Mouse (Mus musculus): ENCODE measurements at regions not wholly inside any gene's neighbourhood (a gene's known extent, or its start where the extent isn't known, plus 50 kb on each side); places are given as distances from the start of the nearest gene placed in this dataset.

DNA sequence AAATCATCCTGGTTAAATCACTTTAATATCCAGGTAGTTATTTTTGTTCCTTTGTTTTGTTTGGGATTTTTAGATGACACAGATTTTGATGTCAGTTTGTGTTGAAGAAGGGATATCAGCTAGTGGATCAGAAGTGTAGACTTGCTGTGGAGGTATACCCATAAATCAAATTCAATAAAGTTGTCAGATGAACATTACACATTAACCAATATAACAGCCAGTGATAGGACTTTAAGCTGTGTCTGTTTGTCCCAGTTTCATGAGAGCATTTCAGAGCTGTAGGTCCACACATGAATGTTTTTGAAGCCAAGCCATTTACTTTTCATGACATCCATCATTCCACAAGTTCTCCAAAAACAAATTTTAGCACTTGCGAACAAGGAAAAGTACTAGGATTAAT, 1037.7 kb upstream of the Cited2 start:
- Histone ChIP-seq H3K36me3 (ENCODE audit: control insufficient read depth, insufficient read depth, low read length) (no peaks in the 10 kb centered on the region), H3K27me3 (ENCODE audit: control insufficient read depth, insufficient read depth, low read length) (no peaks in the 10 kb centered on the region), H3K4me3 (no peak overlapping the region), H3K4me1 (ENCODE audit: control insufficient read depth, insufficient read depth, low read length) (no peaks in the 10 kb centered on the region), H3K79me2 (replicated peaks; ENCODE audit: control insufficient read depth, insufficient read depth, low read length) (no peaks in the 10 kb centered on the region), H3K9ac (ENCODE audit: low read depth, low read length) (no peak overlapping the region), H3K27ac (no peak overlapping the region)
- intact Hi-C loops (cut with DNase I) = no loop called here
- DNase-seq = no peak
- TF ChIP-seq EP300 (IDR thresholded peaks at IDR 0.05; ENCODE audit: insufficient read depth, low read depth, low read length) = no peak
- TF ChIP-seq POLR2A (IDR thresholded peaks at IDR 0.05; ENCODE audit: insufficient read depth, low read depth, low read length) = no peak
- no peak for TF ChIP-seq CTCF (IDR thresholded peaks at IDR 0.05)
- 85% methylated on average over 1 of the region's 1 CpGs for WGBS

DNA sequence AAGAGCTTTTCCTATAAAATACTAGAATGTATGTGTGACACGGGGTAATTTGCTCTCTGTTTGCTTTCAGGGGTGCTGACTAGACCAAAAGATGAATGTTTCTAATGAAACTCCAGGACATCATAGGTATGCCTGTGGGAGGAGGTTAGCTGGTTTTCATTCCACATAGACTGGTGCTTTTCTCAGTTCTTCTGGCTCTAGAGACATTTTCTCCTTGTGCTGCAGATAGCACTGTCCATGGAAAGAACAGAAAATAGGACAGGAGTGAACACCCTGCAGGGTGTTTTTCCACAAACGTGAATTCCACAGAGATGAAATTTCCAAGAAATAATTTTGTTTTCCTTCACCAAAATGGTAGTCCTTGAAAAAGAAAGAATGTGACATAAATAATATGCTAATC, 1016.0 kb upstream of the Cited2 start:
- no peak for DNase-seq
- no peak for TF ChIP-seq CTCF (IDR thresholded peaks at IDR 0.05)
- TF ChIP-seq POLR2A (IDR thresholded peaks at IDR 0.05; ENCODE audit: insufficient read depth, low read depth, low read length) = no peak
- TF ChIP-seq EP300 (IDR thresholded peaks at IDR 0.05; ENCODE audit: insufficient read depth, low read depth, low read length) = no peak
- H3K4me3 ChIP-seq = no peak overlapping the region
- no peaks in the 10 kb centered on the region for H3K4me1 ChIP-seq (ENCODE audit: control insufficient read depth, insufficient read depth, low read length)
- no peaks in the 10 kb centered on the region for H3K79me2 ChIP-seq (replicated peaks; ENCODE audit: control insufficient read depth, insufficient read depth, low read length)
- H3K27ac ChIP-seq = no peak overlapping the region
- no peaks in the 10 kb centered on the region for H3K27me3 ChIP-seq (ENCODE audit: control insufficient read depth, insufficient read depth, low read length)
- H3K36me3 ChIP-seq (ENCODE audit: control insufficient read depth, insufficient read depth, low read length) = no peaks in the 10 kb centered on the region
- intact Hi-C loops (cut with DNase I) = no loop called here
- no peak overlapping the region for H3K9ac ChIP-seq (ENCODE audit: low read depth, low read length)
- WGBS = 74% methylated on average over 2 of the region's 2 CpGs

DNA sequence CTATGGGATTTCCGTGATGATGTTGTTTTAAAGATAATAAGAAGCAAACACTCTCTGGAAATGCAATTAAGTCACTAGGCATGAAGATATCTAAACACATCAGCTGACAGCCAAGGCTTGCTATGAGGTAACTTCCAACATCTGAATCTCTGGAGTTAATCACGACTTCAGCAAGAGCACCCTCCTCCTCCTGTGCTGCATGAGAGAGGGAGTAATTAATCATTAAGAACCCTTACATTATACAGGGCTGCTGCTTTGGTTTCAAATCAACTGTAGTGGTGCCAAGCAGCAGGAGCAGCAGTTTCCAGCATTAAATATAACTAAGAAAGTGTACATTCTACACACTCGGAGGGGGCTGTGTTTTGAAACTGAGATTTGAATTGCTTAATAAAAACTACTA, 1009.9 kb upstream of the Cited2 start:
- H3K27ac ChIP-seq = no peak overlapping the region
- intact Hi-C loops (cut with DNase I) = no loop called here
- no peaks in the 10 kb centered on the region for H3K4me1 ChIP-seq (ENCODE audit: control insufficient read depth, insufficient read depth, low read length)
- WGBS = 48% methylated on average over 3 of the region's 3 CpGs
- TF ChIP-seq CTCF (IDR thresholded peaks at IDR 0.05) = no peak
- H3K36me3 ChIP-seq (ENCODE audit: control insufficient read depth, insufficient read depth, low read length) = no peaks in the 10 kb centered on the region
- no peak for DNase-seq
- H3K79me2 ChIP-seq (replicated peaks; ENCODE audit: control insufficient read depth, insufficient read depth, low read length) = no peaks in the 10 kb centered on the region
- no peak overlapping the region for H3K9ac ChIP-seq (ENCODE audit: low read depth, low read length)
- no peaks in the 10 kb centered on the region for H3K27me3 ChIP-seq (ENCODE audit: control insufficient read depth, insufficient read depth, low read length)
- H3K4me3 ChIP-seq = no peak overlapping the region

DNA sequence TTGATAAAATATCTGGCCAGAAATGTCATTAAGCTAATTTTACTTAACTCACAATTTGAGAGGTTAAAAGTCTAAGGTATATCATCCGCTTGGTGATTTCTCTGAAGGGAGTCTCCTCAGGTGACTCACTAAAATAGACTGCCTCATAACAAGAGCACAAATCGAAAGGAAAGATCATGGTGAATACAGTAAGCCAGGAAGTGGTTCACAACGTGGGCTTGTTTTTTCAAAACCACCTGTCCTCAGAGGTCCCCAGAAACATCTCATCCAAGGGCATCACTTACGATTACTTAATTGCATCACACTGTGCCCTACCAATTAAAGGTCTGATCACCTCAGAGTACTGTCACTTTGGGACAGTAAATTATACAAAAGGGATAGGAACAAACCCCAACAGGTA, 1009.0 kb upstream of the Cited2 start:
- H3K27ac ChIP-seq = no peak overlapping the region
- WGBS = 71% methylated on average over 4 of the region's 4 CpGs
- TF ChIP-seq CTCF (IDR thresholded peaks at IDR 0.05) (no peak), EP300 (IDR thresholded peaks at IDR 0.05; ENCODE audit: insufficient read depth, low read depth, low read length) (no peak), POLR2A (IDR thresholded peaks at IDR 0.05; ENCODE audit: insufficient read depth, low read depth, low read length) (no peak)

DNA sequence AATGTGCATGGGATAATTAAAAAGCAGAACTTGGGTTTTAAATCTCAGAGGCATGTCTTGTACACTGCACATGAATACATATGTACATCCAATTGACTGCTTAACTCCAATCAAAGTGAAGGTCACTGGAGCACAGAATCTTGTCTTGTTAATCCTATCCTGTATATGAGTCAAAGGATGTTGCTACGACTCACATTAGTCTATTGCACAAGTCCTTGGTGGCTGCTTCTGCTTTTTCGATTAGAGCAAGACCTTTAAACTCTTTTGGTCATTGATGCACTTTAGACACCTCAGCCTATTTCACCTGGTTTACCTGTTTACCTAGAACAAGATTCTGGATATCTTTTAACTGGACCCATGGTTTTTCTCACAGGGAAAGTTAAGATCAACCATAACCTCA, 1008.5 kb upstream of the Cited2 start:
- 85% methylated on average over 2 of the region's 2 CpGs for WGBS
- H3K9ac ChIP-seq (ENCODE audit: low read depth, low read length) = no peak overlapping the region
- intact Hi-C loops (cut with DNase I) = no loop called here
- no peak overlapping the region for H3K27ac ChIP-seq
- H3K4me1 ChIP-seq (ENCODE audit: control insufficient read depth, insufficient read depth, low read length) = no peaks in the 10 kb centered on the region
- no peak overlapping the region for H3K4me3 ChIP-seq
- DNase-seq = no peak
- H3K27me3 ChIP-seq (ENCODE audit: control insufficient read depth, insufficient read depth, low read length) = no peaks in the 10 kb centered on the region
- no peaks in the 10 kb centered on the region for H3K79me2 ChIP-seq (replicated peaks; ENCODE audit: control insufficient read depth, insufficient read depth, low read length)
- no peak for TF ChIP-seq EP300 (IDR thresholded peaks at IDR 0.05; ENCODE audit: insufficient read depth, low read depth, low read length)
- TF ChIP-seq POLR2A (IDR thresholded peaks at IDR 0.05; ENCODE audit: insufficient read depth, low read depth, low read length) = no peak
- no peak for TF ChIP-seq CTCF (IDR thresholded peaks at IDR 0.05)
- no peaks in the 10 kb centered on the region for H3K36me3 ChIP-seq (ENCODE audit: control insufficient read depth, insufficient read depth, low read length)

More for the DNA sequence above, 1009.0 kb upstream of the Cited2 start:
- no peak overlapping the region for H3K9ac ChIP-seq (ENCODE audit: low read depth, low read length)
- H3K4me3 ChIP-seq = no peak overlapping the region
- no peaks in the 10 kb centered on the region for H3K27me3 ChIP-seq (ENCODE audit: control insufficient read depth, insufficient read depth, low read length)
- H3K79me2 ChIP-seq (replicated peaks; ENCODE audit: control insufficient read depth, insufficient read depth, low read length) = no peaks in the 10 kb centered on the region
- no peak for DNase-seq
- intact Hi-C loops (cut with DNase I) = no loop called here
- no peaks in the 10 kb centered on the region for H3K4me1 ChIP-seq (ENCODE audit: control insufficient read depth, insufficient read depth, low read length)
- H3K36me3 ChIP-seq (ENCODE audit: control insufficient read depth, insufficient read depth, low read length) = no peaks in the 10 kb centered on the region

DNA sequence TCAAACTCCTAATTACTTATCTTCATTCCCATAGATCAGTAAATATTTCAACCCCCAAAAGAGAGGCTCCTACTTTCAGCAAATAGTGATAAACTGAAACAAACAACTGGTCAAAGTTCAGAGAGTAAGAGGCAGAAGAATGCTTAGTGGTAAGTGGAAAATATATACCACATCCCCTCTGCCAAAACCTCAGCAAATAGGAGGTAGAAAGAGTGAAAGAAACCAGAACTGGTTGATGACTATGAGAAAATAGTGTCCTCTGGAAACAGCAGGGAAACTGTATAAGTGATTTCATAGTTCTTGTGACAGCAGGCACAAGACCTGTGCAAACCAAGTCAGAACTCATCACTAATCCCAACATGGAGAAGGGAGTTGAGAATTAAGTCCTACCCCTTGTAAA, 980.8 kb upstream of the Cited2 start:
- H3K27me3 ChIP-seq (ENCODE audit: control insufficient read depth, insufficient read depth, low read length) = no peaks in the 10 kb centered on the region
- H3K36me3 ChIP-seq (ENCODE audit: control insufficient read depth, insufficient read depth, low read length) = no peaks in the 10 kb centered on the region
- intact Hi-C loops (cut with DNase I) = no loop called here
- no peak overlapping the region for H3K9ac ChIP-seq (ENCODE audit: low read depth, low read length)
- no peak overlapping the region for H3K4me3 ChIP-seq
- no peaks in the 10 kb centered on the region for H3K4me1 ChIP-seq (ENCODE audit: control insufficient read depth, insufficient read depth, low read length)
- TF ChIP-seq CTCF (IDR thresholded peaks at IDR 0.05) (no peak), EP300 (IDR thresholded peaks at IDR 0.05; ENCODE audit: insufficient read depth, low read depth, low read length) (no peak)
- no peak overlapping the region for H3K27ac ChIP-seq
- H3K79me2 ChIP-seq (replicated peaks; ENCODE audit: control insufficient read depth, insufficient read depth, low read length) = no peaks in the 10 kb centered on the region
- DNase-seq = no peak

DNA sequence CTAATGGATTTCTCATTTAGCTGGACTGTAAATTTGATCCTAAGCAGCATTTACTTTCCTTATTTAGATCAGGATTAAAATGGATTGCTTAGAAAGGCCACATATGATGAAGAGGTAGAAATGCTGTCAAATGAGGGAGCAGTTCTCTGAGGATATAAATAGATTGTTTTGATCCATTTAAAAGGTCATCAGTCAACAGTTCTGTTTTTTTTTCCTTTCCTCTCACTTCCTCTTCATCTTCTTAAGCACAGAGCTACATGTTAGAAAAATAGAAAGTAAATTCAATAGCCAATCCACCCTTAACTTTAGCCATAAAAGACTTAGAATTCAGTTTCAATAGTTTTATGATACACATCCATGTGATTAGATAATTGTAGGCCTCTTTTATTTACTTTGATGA, 971.5 kb upstream of the Cited2 start:
- H3K27ac ChIP-seq = no peak overlapping the region
- no peaks in the 10 kb centered on the region for H3K4me1 ChIP-seq (ENCODE audit: control insufficient read depth, insufficient read depth, low read length)

More for the DNA sequence above, 971.5 kb upstream of the Cited2 start:
- no peak for TF ChIP-seq POLR2A (IDR thresholded peaks at IDR 0.05; ENCODE audit: insufficient read depth, low read depth, low read length)
- no peak for TF ChIP-seq EP300 (IDR thresholded peaks at IDR 0.05; ENCODE audit: insufficient read depth, low read depth, low read length)
- no peak for TF ChIP-seq CTCF (IDR thresholded peaks at IDR 0.05)
- Histone ChIP-seq H3K9ac (ENCODE audit: low read depth, low read length) (no peak overlapping the region), H3K36me3 (ENCODE audit: control insufficient read depth, insufficient read depth, low read length) (no peaks in the 10 kb centered on the region), H3K79me2 (replicated peaks; ENCODE audit: control insufficient read depth, insufficient read depth, low read length) (no peaks in the 10 kb centered on the region), H3K4me3 (no peak overlapping the region), H3K27me3 (ENCODE audit: control insufficient read depth, insufficient read depth, low read length) (no peaks in the 10 kb centered on the region)
- intact Hi-C loops (cut with DNase I) = no loop called here
- DNase-seq = no peak

Measured in heart, adult 2 months (tissue).